Mouse (Mus musculus): ENCODE results near the gene Ccdc191. TPM values are rescaled to one million over a fixed set of nuclear protein-coding genes. Genes with fewer than 3 reads are reported as not detected.

Ccdc191 gene
- polyA plus RNA-seq, 1 experiment from 2014 or later: 9.8 TPM

- no peak overlapping the region for H3K4me2 ChIP-seq
- no peak overlapping the region for H3K4me3 ChIP-seq
- no peaks in the 10 kb centered on the region for H3K27me3 ChIP-seq
- H3K4me1 ChIP-seq: no peaks in the 10 kb centered on the region; the same call in 1 of the 2 replicates
- H3K9ac ChIP-seq: no peak overlapping the region
- WGBS: 78% methylated on average over 3 of the region's 3 CpGs
- no peak overlapping the region for H3K27ac ChIP-seq
- no peak for ATAC-seq (ENCODE audit: insufficient number of reproducible peaks, low FRiP score, low TSS enrichment, low read depth)
- 0 out of 2 replicates have a peak, but pooled peaks cover 3% of the 10 kb centered on the region for H3K36me3 ChIP-seq
- H3K9me3 ChIP-seq: no peaks in the 10 kb centered on the region
Measured at GRCm38 (mm10) chr16:43970426-43970825, 80.8 kb downstream of the Ccdc191 start.

DNA sequence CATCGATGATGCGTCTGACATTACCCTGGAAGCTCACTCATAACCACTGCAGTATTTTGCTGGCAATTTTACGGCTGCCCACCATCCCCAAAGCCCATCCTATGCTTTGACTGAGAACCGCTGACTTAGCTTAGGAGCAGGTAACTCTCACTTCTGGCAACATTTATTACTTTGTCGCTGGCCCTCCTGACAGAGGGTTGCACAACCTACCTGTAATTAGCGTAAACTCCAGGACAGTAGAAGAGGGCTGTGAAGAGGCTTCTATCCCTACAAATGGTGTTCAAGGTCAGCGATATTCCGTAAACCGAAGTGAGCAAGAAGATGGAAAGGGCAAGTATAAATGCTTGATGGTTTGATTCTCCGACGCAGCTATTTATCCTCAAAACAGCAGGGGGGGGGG is 81.6 kb downstream of the Ccdc191 start:
- WGBS: 86% methylated on average over 11 of the region's 11 CpGs
- Histone ChIP-seq H3K36me3 (0 out of 2 replicates have a peak, but pooled peaks cover 3% of the 10 kb centered on the region), H3K4me3 (no peak overlapping the region), H3K27ac (no peak overlapping the region), H3K9ac (no peak overlapping the region), H3K4me2 (no peak overlapping the region), H3K27me3 (no peaks in the 10 kb centered on the region), H3K9me3 (no peaks in the 10 kb centered on the region), H3K4me1 (no peaks in the 10 kb centered on the region; the same call in 1 of the 2 replicates)
- ATAC-seq (ENCODE audit: insufficient number of reproducible peaks, low FRiP score, low TSS enrichment, low read depth): no peak

DNA sequence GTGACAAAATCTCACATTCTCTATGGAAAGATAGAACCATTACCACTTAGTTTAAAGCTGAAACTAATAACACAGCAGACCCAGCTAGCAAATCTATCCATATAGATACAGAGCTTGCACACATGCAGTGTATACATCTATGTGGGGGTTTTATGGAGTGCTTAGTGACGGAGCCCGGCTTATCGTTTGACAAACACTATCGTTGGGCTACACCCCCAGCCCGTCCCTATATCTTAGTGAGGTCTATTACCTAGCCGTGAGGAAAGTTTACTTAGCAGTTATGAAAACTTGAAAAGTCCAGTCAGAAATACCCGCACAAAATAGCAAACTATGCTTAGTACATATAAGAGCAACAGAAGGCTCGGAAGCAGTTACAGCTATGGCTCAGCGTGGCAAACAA is 82.1 kb downstream of the Ccdc191 start:
- Histone ChIP-seq H3K36me3 (0 out of 2 replicates have a peak, but pooled peaks cover 3% of the 10 kb centered on the region), H3K27ac (no peak overlapping the region), H3K4me2 (no peak overlapping the region), H3K9ac (no peak overlapping the region), H3K4me3 (no peak overlapping the region), H3K9me3 (no peaks in the 10 kb centered on the region), H3K4me1 (no peaks in the 10 kb centered on the region; the same call in 1 of the 2 replicates), H3K27me3 (no peaks in the 10 kb centered on the region)
- 87% methylated on average over 9 of the region's 9 CpGs for whole genome bisulfite sequencing
- ATAC-seq (ENCODE audit: insufficient number of reproducible peaks, low FRiP score, low TSS enrichment, low read depth): no peak

DNA sequence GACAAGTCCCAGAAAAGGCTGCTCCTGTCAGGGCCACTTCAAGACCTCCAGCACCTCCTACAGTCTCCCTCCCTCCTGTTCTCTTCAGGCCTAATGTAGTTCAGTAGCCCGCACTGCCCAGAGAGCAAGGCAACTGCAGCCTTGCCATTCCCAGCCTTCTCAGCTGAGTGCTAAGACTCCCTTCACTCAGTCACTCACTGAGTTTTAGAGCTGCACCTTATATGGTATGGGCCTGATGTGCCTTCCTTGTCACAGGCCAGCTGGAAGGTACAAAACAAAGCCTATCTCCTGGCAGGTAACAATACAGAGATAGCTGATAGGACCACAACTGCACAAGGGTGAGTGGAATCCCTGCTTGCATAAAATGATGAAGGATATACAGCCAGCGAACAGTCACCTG is 82.8 kb downstream of the Ccdc191 start:
- no peaks in the 10 kb centered on the region for H3K27me3 ChIP-seq
- H3K27ac ChIP-seq: no peak overlapping the region
- no peak for ATAC-seq (ENCODE audit: insufficient number of reproducible peaks, low FRiP score, low TSS enrichment, low read depth)
- H3K4me1 ChIP-seq: no peaks in the 10 kb centered on the region; the same call in 1 of the 2 replicates
- 92% methylated on average over 2 of the region's 2 CpGs for WGBS
- 0 out of 2 replicates have a peak, but pooled peaks cover 3% of the 10 kb centered on the region for H3K36me3 ChIP-seq
- H3K4me3 ChIP-seq: no peak overlapping the region
- no peaks in the 10 kb centered on the region for H3K9me3 ChIP-seq
- no peak overlapping the region for H3K4me2 ChIP-seq
- H3K9ac ChIP-seq: no peak overlapping the region

DNA sequence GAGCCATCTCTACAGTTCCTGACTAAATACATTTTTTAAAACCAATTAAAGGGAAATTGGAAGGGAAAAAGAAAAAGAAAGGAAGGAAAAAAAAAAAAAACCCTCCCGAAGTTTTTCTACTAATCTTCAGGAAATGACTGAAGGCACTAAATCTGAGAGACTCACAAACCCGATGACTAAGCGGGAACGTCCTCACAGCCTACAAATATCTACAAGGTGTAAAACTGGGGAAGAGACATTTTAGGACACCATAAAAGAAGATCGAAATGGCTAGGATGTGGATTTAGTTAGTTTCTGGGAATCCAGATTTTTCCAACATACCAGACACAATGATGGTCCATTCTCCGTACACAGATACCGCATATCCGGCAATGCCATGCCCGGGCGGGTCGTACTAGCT is 83.5 kb downstream of the Ccdc191 start:
- ATAC-seq (ENCODE audit: insufficient number of reproducible peaks, low FRiP score, low TSS enrichment, low read depth): no peak
- WGBS: 86% methylated on average over 11 of the region's 11 CpGs
- Histone ChIP-seq H3K36me3 (0 out of 2 replicates have a peak, but pooled peaks cover 3% of the 10 kb centered on the region), H3K27me3 (no peaks in the 10 kb centered on the region), H3K4me3 (no peak overlapping the region), H3K9me3 (no peaks in the 10 kb centered on the region), H3K9ac (no peak overlapping the region), H3K4me1 (no peaks in the 10 kb centered on the region; the same call in 1 of the 2 replicates), H3K4me2 (no peak overlapping the region), H3K27ac (no peak overlapping the region)

DNA sequence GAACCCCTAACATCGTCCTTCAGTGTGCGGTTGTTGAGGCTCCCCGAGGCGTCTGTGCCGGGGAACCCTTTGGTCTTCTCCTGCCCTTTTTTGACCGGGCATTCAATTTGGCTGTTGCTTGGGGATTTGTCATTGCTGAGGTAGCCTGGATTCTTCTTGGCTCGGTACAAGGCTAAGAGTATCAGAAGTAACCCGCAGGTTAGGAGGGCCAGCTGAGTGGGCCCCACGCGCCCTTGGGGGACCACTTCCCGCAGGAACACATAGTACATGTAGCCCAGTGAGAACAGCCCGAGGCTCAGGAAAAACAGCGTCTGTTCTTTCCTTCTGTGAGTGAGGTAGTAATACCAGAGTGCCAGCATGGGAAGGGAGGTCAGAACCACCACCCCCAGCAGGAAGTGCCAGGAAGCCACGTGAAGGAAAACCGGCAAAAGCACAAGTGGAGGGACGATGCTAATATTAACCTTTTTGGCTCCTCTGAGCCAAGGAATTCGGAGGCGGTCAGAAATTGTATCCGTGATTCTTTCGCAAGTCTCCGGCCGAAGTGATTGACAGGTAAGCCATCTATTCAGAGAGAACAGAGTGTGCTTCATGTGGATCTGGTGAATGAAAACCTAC is 84.1 kb downstream of the Ccdc191 start:
- Histone ChIP-seq H3K36me3 (0 out of 2 replicates have a peak, but pooled peaks cover 1% of the 10 kb centered on the region), H3K4me3 (no peak overlapping the region), H3K9ac (no peak overlapping the region), H3K4me1 (no peaks in the 10 kb centered on the region; the same call in 1 of the 2 replicates), H3K4me2 (no peak overlapping the region), H3K9me3 (no peaks in the 10 kb centered on the region), H3K27me3 (no peaks in the 10 kb centered on the region; the same call in 1 of the 2 replicates), H3K27ac (no peak overlapping the region)
- WGBS: 79% methylated on average over 22 of the region's 22 CpGs
- no peak for ATAC-seq (ENCODE audit: insufficient number of reproducible peaks, low FRiP score, low TSS enrichment, low read depth)

GRCm38 (mm10) chr16:43979010-43979327 is 89.4 kb downstream of the Ccdc191 start:
- H3K4me1 ChIP-seq: peaks cover 8% of the 10 kb centered on the region; the same call in 1 of the 2 replicates
- peak overlapping the region; percentile 99 for H3K4me2 ChIP-seq
- H3K9me3 ChIP-seq: no peaks in the 10 kb centered on the region
- no peak overlapping the region for H3K9ac ChIP-seq
- 10% methylated on average over 7 of the region's 7 CpGs for WGBS
- no peaks in the 10 kb centered on the region for H3K36me3 ChIP-seq
- H3K27me3 ChIP-seq: peaks cover 11% of the 10 kb centered on the region; the same call in 1 of the 2 replicates
- no peak for ATAC-seq (ENCODE audit: insufficient number of reproducible peaks, low FRiP score, low TSS enrichment, low read depth)
- peak overlapping the region; percentile 62 for H3K4me3 ChIP-seq
- no peak overlapping the region for H3K27ac ChIP-seq

GRCm38 (mm10) chr16:43979328-43980109 is 89.9 kb downstream of the Ccdc191 start, which contains the start of gene Zdhhc23:
Zdhhc23 (minus strand) TSS chr16:43979791.
- Histone ChIP-seq H3K27ac (no peak within 1 kb of the TSS), H3K4me2 (peak within 1 kb of the TSS; percentile 99), H3K4me3 (peak within 1 kb of the TSS; percentile 62), H3K27me3 (peaks cover 11% of the 10 kb centered on the region; the same call in 1 of the 2 replicates), H3K9ac (peak within 1 kb of the TSS; percentile 35), H3K4me1 (peaks cover 8% of the 10 kb centered on the region; the same call in 1 of the 2 replicates), H3K9me3 (no peaks in the 10 kb centered on the region), H3K36me3 (no peaks in the 10 kb centered on the region)
- ATAC-seq (ENCODE audit: insufficient number of reproducible peaks, low FRiP score, low TSS enrichment, low read depth): no peak
- under 1% methylated on average over 75 of the region's 103 CpGs for WGBS

DNA sequence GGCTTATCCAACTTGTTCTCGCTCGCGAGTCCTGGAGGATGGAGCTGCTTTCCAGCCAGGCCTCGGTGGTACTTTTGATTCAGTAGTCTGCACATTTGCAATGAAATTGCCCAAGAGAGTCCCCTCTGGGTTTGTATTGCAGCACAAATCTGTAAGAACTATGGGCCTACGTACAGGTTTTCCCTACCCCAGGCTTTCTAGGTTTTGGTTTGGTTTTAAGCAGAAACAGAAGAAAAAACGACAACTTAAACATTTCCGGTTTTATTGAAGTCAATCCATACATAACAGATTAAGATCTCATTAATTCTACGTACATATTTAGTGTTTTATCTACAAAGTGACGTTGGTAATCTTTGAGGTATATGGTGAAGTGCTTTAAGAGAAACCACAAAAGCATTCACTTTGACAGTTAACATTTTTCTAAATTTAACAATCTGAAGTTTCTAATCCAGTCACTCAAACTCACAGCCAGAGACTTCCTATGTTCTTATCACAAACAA is 90.6 kb downstream of the Ccdc191 start:
- Histone ChIP-seq H3K4me3 (peak overlapping the region; percentile 62), H3K4me1 (peaks cover 8% of the 10 kb centered on the region; the same call in 1 of the 2 replicates), H3K36me3 (no peaks in the 10 kb centered on the region), H3K9ac (peak overlapping the region; percentile 35), H3K4me2 (peak overlapping the region; percentile 99), H3K9me3 (no peaks in the 10 kb centered on the region), H3K27me3 (peaks cover 11% of the 10 kb centered on the region; the same call in 1 of the 2 replicates), H3K27ac (no peak overlapping the region)
- no peak for ATAC-seq (ENCODE audit: insufficient number of reproducible peaks, low FRiP score, low TSS enrichment, low read depth)
- WGBS: 24% methylated on average over 9 of the region's 9 CpGs

DNA sequence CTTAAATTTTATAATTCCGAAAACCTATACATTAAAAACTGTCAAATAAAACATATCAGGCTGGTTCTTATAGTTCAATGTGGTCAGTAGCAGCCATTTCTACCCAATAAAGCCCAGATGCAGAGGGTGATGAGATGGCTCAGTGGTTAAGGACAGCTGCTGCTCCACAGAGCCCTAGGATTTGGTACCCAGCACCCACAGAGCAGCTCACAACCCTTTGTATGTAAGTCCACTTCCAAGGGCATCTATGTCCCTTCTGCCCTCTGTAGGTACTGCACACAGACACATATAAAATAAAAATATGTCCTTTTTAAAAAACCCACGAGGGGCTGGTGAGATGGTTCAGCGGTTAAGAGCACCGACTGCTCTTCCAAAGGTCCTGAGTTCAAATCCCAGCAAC is 96.7 kb downstream of the Ccdc191 start:
- Histone ChIP-seq H3K4me3 (no peak overlapping the region), H3K27ac (no peak overlapping the region), H3K27me3 (no peaks in the 10 kb centered on the region), H3K4me1 (no peaks in the 10 kb centered on the region), H3K4me2 (no peak overlapping the region), H3K9ac (no peak overlapping the region), H3K9me3 (no peaks in the 10 kb centered on the region), H3K36me3 (no peaks in the 10 kb centered on the region)
- ATAC-seq (ENCODE audit: insufficient number of reproducible peaks, low FRiP score, low TSS enrichment, low read depth): no peak
- 73% methylated on average over 4 of the region's 4 CpGs for WGBS

GRCm38 (mm10) chr16:43994623-43995022 is 105.0 kb downstream of the Ccdc191 start:
- Histone ChIP-seq H3K27ac (no peak overlapping the region), H3K4me1 (no peaks in the 10 kb centered on the region), H3K36me3 (no peaks in the 10 kb centered on the region), H3K27me3 (no peaks in the 10 kb centered on the region), H3K4me2 (no peak overlapping the region), H3K9me3 (no peaks in the 10 kb centered on the region), H3K4me3 (no peak overlapping the region), H3K9ac (no peak overlapping the region)
- 73% methylated on average over 3 of the region's 3 CpGs for WGBS
- ATAC-seq (ENCODE audit: insufficient number of reproducible peaks, low FRiP score, low TSS enrichment, low read depth): no peak

GRCm38 (mm10) chr16:43999111-43999510 is 109.5 kb downstream of the Ccdc191 start:
- no peaks in the 10 kb centered on the region for H3K9me3 ChIP-seq
- H3K27me3 ChIP-seq: no peaks in the 10 kb centered on the region
- H3K4me3 ChIP-seq: no peak overlapping the region
- no peak for ATAC-seq (ENCODE audit: insufficient number of reproducible peaks, low FRiP score, low TSS enrichment, low read depth)
- 77% methylated on average over 8 of the region's 8 CpGs for WGBS
- no peaks in the 10 kb centered on the region for H3K36me3 ChIP-seq
- no peaks in the 10 kb centered on the region for H3K4me1 ChIP-seq
- H3K27ac ChIP-seq: no peak overlapping the region
- no peak overlapping the region for H3K9ac ChIP-seq
- no peak overlapping the region for H3K4me2 ChIP-seq
